Mouse (Mus musculus) liver (tissue): Measurements from ENCODE around the gene Agfg2.

Experiments
- DNase-seq: peaks from one replicate; pipeline ENCODE4 v3.0.0-alpha.2; 2020; ENCODE audit warnings: mixed read lengths

The Agfg2 gene

DNA sequence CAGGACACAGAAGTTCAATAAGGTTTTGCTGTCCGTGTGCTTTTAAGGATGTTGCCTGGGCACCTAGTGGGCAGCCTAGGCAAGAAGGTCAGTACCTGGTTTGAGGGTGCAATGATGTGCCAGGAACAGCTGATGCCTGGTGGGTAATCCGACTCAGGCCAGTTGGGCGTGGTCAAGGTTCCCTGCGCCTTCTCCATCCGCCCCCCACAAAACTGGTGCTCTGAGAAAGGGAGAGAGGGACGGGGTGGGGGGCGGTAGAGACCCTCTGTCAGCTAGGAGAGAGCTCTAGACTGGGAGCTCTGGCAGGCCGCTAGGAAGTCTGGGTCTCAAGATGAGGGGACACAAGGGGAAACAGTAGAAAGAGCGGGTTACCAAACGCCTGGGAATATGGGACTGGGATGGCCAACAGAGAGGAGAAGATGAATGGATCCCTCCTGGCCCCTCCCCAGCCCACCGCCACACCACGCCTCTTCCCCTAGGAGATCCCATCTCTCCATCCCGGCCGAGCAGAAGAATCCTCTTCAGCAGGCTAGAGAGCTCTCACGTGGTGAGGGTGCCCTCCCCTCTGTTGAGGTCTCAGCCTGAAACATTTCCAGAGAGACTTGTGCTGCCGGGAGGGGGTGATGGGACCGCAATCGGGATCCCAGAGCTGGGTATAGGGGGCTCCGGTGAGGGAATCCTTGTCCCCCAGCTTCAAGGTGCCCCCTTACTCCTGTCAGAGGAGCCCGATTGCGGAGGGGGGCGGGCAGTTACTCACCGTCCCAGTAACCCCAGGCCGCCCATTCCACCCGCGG lies 76.5 kb downstream of the Agfg2 start:
- no peak for DNase-seq

DNA sequence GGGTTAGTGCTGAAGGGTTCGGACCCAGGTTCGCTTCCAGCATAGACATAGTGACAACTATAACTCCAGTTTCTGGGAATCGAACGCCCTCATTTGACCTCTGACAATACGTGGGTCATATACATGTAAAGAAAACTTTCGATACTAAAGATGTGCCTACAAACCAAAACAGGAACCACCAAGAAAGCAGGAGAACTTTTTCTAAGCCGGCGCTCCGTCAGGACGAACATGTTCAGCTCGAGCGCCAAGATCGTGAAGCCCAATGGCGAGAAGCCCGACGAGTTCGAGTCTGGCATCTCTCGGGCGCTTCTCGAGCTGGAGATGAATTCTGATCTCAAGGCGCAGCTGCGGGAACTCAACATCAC lies 83.2 kb downstream of the Agfg2 start:
- DNase-seq = peak; percentile 57

DNA sequence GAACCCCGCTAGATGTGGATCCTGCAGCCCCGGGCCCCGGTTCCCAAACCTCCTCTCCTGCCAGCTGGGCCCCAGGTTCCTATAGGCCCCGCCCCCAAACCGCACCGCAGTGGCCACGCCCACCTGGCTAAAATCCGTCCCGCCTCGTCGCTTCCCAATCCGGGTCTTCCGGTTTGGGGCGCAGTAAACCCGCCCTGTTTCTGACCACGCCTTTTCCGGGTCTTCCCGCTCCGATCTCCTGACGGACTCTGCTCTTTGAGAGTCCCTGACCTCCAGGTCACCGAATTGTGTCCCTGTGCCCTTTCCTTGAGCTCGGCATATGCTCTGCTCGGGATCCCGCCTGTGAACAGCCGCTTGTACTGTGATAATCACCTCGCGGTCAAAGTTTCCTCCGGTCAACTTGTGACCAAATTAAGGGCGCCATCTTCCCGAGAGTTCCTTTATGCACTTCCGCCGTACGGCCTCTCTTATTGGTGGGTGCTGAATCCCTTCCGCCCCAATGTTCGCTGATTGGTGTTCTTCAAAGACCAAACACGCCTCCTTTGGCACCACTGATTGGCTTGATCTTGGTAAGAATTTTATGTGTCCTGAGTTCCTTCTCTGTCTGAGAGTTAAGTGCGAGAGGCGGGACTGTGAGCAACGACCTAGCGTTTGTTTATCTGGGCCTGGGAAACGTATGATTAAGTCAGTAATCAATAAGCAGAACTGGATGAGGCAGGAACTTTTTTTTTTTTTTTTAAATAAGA lies 83.7 kb downstream of the Agfg2 start, which contains the start of gene Mospd3:
Gene Mospd3, minus strand, starts transcription at position 440 of the 746 bp plus-strand sequence.
- DNase-seq = peak; percentile 98
